Mouse (Mus musculus) liver, adult 2 months (tissue): ENCODE measurements around the gene Glmn.

Experiments used
- CTCF ChIP-seq: fragments of 200-500 bp; IDR thresholded peaks from 2 replicates; pipeline ENCODE4 v1.5.1; 2011; ENCODE audit warnings: low read depth, low read length, control low read depth
- POLR2A ChIP-seq: fragments of 200-500 bp; IDR thresholded peaks from 2 replicates; pipeline ENCODE4 v1.6.1; 2011; ENCODE audit warnings: low read length, control low read depth; ENCODE audit not compliant: insufficient read depth; ENCODE audit errors: extremely low read depth

- TF ChIP-seq CTCF: no peak
- no peak for TF ChIP-seq POLR2A
These were observed 49.2 kb downstream of the Glmn start for GRCm38 (mm10) chr5:107548444-107548843.
